Mouse (Mus musculus): ENCODE measurements around the gene Pitx2.

- TF ChIP-seq CTCF (IDR thresholded peaks at IDR 0.05; ENCODE audit: borderline replicate concordance, extremely low read depth, insufficient read depth, insufficient read length) (no peak), POLR2A (IDR thresholded peaks at IDR 0.05; ENCODE audit: borderline replicate concordance, extremely low read depth, insufficient read depth, insufficient read length, poor library complexity, severe bottlenecking) (no peak)
These were observed 34.0 kb upstream of the Pitx2 start for GRCm38 (mm10) chr3:129165715-129166114.

All from brain, embryonic 14.5 days (tissue).